9 mouse cellular contexts compared by ENCODE assay signal in the genomic region with DNA sequence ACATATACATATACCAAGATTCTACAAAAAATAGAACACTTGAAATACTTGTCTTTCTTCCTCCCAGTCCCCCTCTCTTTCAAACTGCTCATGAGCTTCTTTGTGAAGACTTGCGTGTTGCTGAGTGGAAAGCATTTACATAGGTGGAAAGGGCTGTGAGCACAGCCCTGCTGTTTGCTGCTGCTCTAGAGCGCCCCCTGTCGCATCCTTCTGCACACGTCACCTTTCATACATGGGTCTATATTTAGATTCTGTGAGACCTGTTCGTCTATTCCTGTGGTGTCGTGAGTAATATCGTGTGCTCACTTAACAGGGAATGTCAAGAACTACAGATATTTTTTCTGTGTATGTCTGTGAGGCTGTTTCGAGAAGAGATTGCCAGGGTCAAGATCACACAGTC. TPM values are rescaled to one million over a fixed set of nuclear protein-coding genes. Genes with fewer than 3 reads are reported as not detected.
DNase-seq lines count a peak whose midpoint lies in the region; ATAC-seq lines count a peak whose summit lies in the region.
"Had no signal": no experiment of that assay in that cellular context is flagged by ENCODE, and none has a peak within 500 bp of the region (broad histone marks: within the 10 kb centered on the region; RNA-seq: fewer than 3 reads in every experiment).

No protein-coding gene starts in this region.

- peak; percentile 24; the same call in 1 of the 2 replicates for ATAC-seq in cerebellum, adult (ENCODE audit: insufficient number of reproducible peaks, low FRiP score, low TSS enrichment)
- peak; percentile 84 for ATAC-seq in granulocyte monocyte progenitor cell, adult 5-6 weeks (replicated peaks; ENCODE audit: poor library complexity, severe bottlenecking)
- ATAC-seq in megakaryocyte progenitor cell, adult 5-6 weeks (replicated peaks; ENCODE audit: poor library complexity) = peak; percentile 97

- DNase-seq in cerebellum, adult 9-11 months = no peak
- DNase-seq in urinary bladder, postnatal 25 days (ENCODE audit: low spot score) = peak; percentile 30
- DNase-seq in urinary bladder, adult 2 months (ENCODE audit: low spot score) = no peak
- DNase-seq in layer of hippocampus, postnatal 10 days (ENCODE audit: low spot score in 2 of 2) = peak; percentile 14 to 51
- DNase-seq in telencephalon, adult 2 months (ENCODE audit: low read depth, low spot score) = peak; percentile 13

RNA-seq across cellular contexts. Expression of a gene that starts 35.5 kb away (rescaled TPM):
- polyA plus RNA-seq in urinary bladder, adult 2 months (2012; rRNA removed) = 0.03 and 0.21 TPM in 2 replicates
- not detected in 2 replicates for total RNA-seq in granulocyte monocyte progenitor cell, adult 5-6 weeks (2014; fragmentation: Nextera tagmentation)
- total RNA-seq in granulocyte monocyte progenitor cell, adult 5-6 weeks (2017) = not detected in 2 replicates
- not detected for total RNA-seq in layer of hippocampus, postnatal 10 days (2021)
- total RNA-seq in megakaryocyte progenitor cell, adult 5-6 weeks (2015) = not detected in 2 replicates
- total RNA-seq in megakaryocyte progenitor cell, adult 5-6 weeks (2017) = not detected in 2 replicates
- total RNA-seq: layer of hippocampus, adult 8-10 months had no signal

Comparison
In these comparisons a context has a peak if more than half of its experiments do, and no peak if none do; other contexts are left out.
1. DNase-seq: peak in urinary bladder, postnatal 25 days (single experiment), layer of hippocampus, postnatal 10 days (2 of 2) and telencephalon, adult 2 months (single experiment); none in cerebellum, adult 9-11 months (single experiment) and urinary bladder, adult 2 months (single experiment).
2. ATAC-seq: peak in every context shown above with its lines; median percentile 97 in megakaryocyte progenitor cell, adult 5-6 weeks; 84 in granulocyte monocyte progenitor cell, adult 5-6 weeks; 24 in cerebellum, adult.